Mouse (Mus musculus) CH12.LX (cell line): ENCODE data around the gene Ube2g1. TPM values are rescaled to one million over a fixed set of nuclear protein-coding genes. Genes with fewer than 3 reads are reported as not detected.

Source experiments
- DNase-seq: peaks from one replicate; pipeline ENCODE4 v3.0.0-alpha.2; 2013; ENCODE audit errors: extremely low read depth
- H3K27ac ChIP-seq: 2 replicates; pipeline ENCODE4 v1.5.1; 2012; ENCODE audit warnings: low read depth, mild to moderate bottlenecking, control low read depth, moderate library complexity; ENCODE audit not compliant: insufficient read depth
- H3K27me3 ChIP-seq: replicated peaks from 2 replicates; pipeline ENCODE3; 2012; ENCODE audit warnings: inconsistent platforms
- H3K36me3 ChIP-seq, 2 experiments: replicated peaks in 1 of 2; 2 replicates each; pipeline versions ENCODE3 to v1.6.1; 2012; ENCODE audit warnings: inconsistent platforms in 1 of 2, low read length in 1 of 2, mild to moderate bottlenecking in 1 of 2, mixed read lengths in 1 of 2, moderate library complexity in 1 of 2; ENCODE audit not compliant: control insufficient read depth in 1 of 2, insufficient read depth in 1 of 2
- H3K4me1 ChIP-seq, 2 experiments: 2 replicates each; pipeline ENCODE4 v1.6.1; 2012; ENCODE audit warnings: inconsistent platforms in 1 of 2, moderate library complexity in 1 of 2; ENCODE audit not compliant: insufficient read depth in 2 of 2, control insufficient read depth in 1 of 2
- H3K4me2 ChIP-seq: 2 replicates; pipeline ENCODE4 v1.6.1; 2012; ENCODE audit warnings: low read depth, mild to moderate bottlenecking, control low read depth; ENCODE audit not compliant: poor library complexity, insufficient read depth, severe bottlenecking
- H3K4me3 ChIP-seq, 3 experiments: fragments of 150-350 bp in 1 of 3; sonication (generic) in 1 of 3; replicated peaks in 1 of 3; 2 replicates each; pipeline versions ENCODE3 to v1.5.1; 2011 to 2012; ENCODE audit warnings: low read depth in 2 of 3, low read length in 2 of 3, mild to moderate bottlenecking in 2 of 3, moderate library complexity in 2 of 3, control low read depth in 1 of 3, improper control_type of control experiment in 1 of 3, inconsistent platforms in 1 of 3, mixed read lengths in 1 of 3; ENCODE audit not compliant: poor library complexity in 1 of 3
- H3K79me2 ChIP-seq: replicated peaks from 2 replicates; pipeline ENCODE4 v1.6.1; 2012; ENCODE audit warnings: mild to moderate bottlenecking, moderate library complexity; ENCODE audit not compliant: control insufficient read depth, poor library complexity, insufficient read depth, severe bottlenecking; ENCODE audit errors: extremely low read depth
- H3K9ac ChIP-seq: 2 replicates; pipeline ENCODE4 v1.6.1; 2012; ENCODE audit warnings: low read depth, mild to moderate bottlenecking, control low read depth, moderate library complexity; ENCODE audit not compliant: insufficient read depth
- H3K9me3 ChIP-seq: replicated peaks from 2 replicates; pipeline ENCODE3; 2012; ENCODE audit warnings: low read length, inconsistent platforms, mixed read lengths
- BHLHE40 ChIP-seq: IDR thresholded peaks from 2 replicates; pipeline ENCODE4 v1.6.1; 2011; ENCODE audit warnings: mild to moderate bottlenecking, low read depth, low read length, improper control_type of control experiment
- CHD1 ChIP-seq: IDR thresholded peaks from 2 replicates; pipeline ENCODE4 v1.6.1; 2012; ENCODE audit warnings: low read depth, low read length, improper control_type of control experiment, inconsistent platforms
- CHD2 ChIP-seq: IDR thresholded peaks from 2 replicates; pipeline ENCODE4 v1.6.1; 2011; ENCODE audit warnings: low read length, improper control_type of control experiment
- CTCF ChIP-seq, 2 experiments: IDR thresholded peaks in 1 of 2; conservative IDR thresholded peaks in 1 of 2; 2 replicates each; pipeline ENCODE4 v1.5.1; 2011 to 2012; ENCODE audit warnings: low read depth in 2 of 2, low read length in 2 of 2, improper control_type of control experiment in 1 of 2, inconsistent platforms in 1 of 2, mild to moderate bottlenecking in 1 of 2, moderate library complexity in 1 of 2
- E2F4 ChIP-seq: IDR thresholded peaks from 2 replicates; pipeline ENCODE4 v1.6.1; 2011; ENCODE audit warnings: low read depth, low read length, improper control_type of control experiment; ENCODE audit not compliant: insufficient replicate concordance
- ELF1 ChIP-seq: IDR thresholded peaks from 2 replicates; pipeline ENCODE4 v1.6.1; 2014; ENCODE audit warnings: low read depth, mild to moderate bottlenecking, inconsistent platforms, low read length, improper control_type of control experiment
- EP300 ChIP-seq: IDR thresholded peaks from 2 replicates; pipeline ENCODE4 v1.6.1; 2011; ENCODE audit warnings: low read length, improper control_type of control experiment
- ETS1 ChIP-seq: conservative IDR thresholded peaks from 2 replicates; pipeline ENCODE4 v1.6.1; 2012; ENCODE audit warnings: low read depth, mild to moderate bottlenecking, inconsistent platforms, low read length, improper control_type of control experiment, moderate library complexity
- GABPA ChIP-seq: IDR thresholded peaks from 2 replicates; pipeline ENCODE4 v1.6.1; 2012; ENCODE audit warnings: low read depth, low read length, improper control_type of control experiment, inconsistent platforms; ENCODE audit not compliant: insufficient replicate concordance
- HCFC1 ChIP-seq: IDR thresholded peaks from 2 replicates; pipeline ENCODE4 v1.6.1; 2012; ENCODE audit warnings: low read depth, mild to moderate bottlenecking, inconsistent platforms, low read length, improper control_type of control experiment
- IRF4 ChIP-seq: IDR thresholded peaks from 2 replicates; pipeline ENCODE4 v1.6.1; 2014; ENCODE audit warnings: low read depth, mild to moderate bottlenecking, inconsistent platforms, low read length, improper control_type of control experiment
- JUN ChIP-seq: IDR thresholded peaks from 2 replicates; pipeline ENCODE4 v1.6.1; 2011; ENCODE audit warnings: low read depth, mild to moderate bottlenecking, low read length, improper control_type of control experiment, moderate library complexity; ENCODE audit not compliant: insufficient read depth
- JUND ChIP-seq: conservative IDR thresholded peaks from 2 replicates; pipeline ENCODE4 v1.6.1; 2011; ENCODE audit warnings: low read depth, low read length, improper control_type of control experiment
- KAT2A ChIP-seq: IDR thresholded peaks from 2 replicates; pipeline ENCODE4 v1.6.1; 2012; ENCODE audit warnings: low read length, improper control_type of control experiment, inconsistent platforms; ENCODE audit not compliant: insufficient replicate concordance
- MAFK ChIP-seq: IDR thresholded peaks from 2 replicates; pipeline ENCODE4 v1.6.1; 2011; ENCODE audit warnings: low read length, improper control_type of control experiment; ENCODE audit not compliant: insufficient replicate concordance
- MAX ChIP-seq: IDR thresholded peaks from 2 replicates; pipeline ENCODE4 v1.6.1; 2011; ENCODE audit warnings: low read length, improper control_type of control experiment
- MAZ ChIP-seq: IDR thresholded peaks from 2 replicates; pipeline ENCODE4 v1.6.1; 2012; ENCODE audit warnings: low read depth, mild to moderate bottlenecking, inconsistent platforms, low read length, improper control_type of control experiment, moderate library complexity
- MEF2A ChIP-seq: IDR thresholded peaks from 2 replicates; pipeline ENCODE4 v1.6.1; 2014; ENCODE audit warnings: low read depth, mild to moderate bottlenecking, inconsistent platforms, low read length, improper control_type of control experiment, borderline replicate concordance
- MXI1 ChIP-seq: IDR thresholded peaks from 2 replicates; pipeline ENCODE4 v1.6.1; 2011; ENCODE audit warnings: mild to moderate bottlenecking, low read depth, low read length, improper control_type of control experiment
- MYC ChIP-seq: IDR thresholded peaks from 2 replicates; pipeline ENCODE4 v1.6.1; 2011; ENCODE audit warnings: low read depth, mild to moderate bottlenecking, improper control_type of control experiment, low read length
- NELFE ChIP-seq: IDR thresholded peaks from 2 replicates; pipeline ENCODE4 v1.6.1; 2011; ENCODE audit warnings: low read depth, low read length, improper control_type of control experiment
- NRF1 ChIP-seq: IDR thresholded peaks from 2 replicates; pipeline ENCODE4 v1.6.1; 2014; ENCODE audit warnings: low read depth, mild to moderate bottlenecking, inconsistent platforms, low read length, improper control_type of control experiment, moderate library complexity
- PAX5 ChIP-seq: IDR thresholded peaks from 2 replicates; pipeline ENCODE4 v1.6.1; 2012; ENCODE audit warnings: low read length, inconsistent platforms, mixed read lengths
- POLR2A ChIP-seq: IDR thresholded peaks from 2 replicates; pipeline ENCODE4 v1.6.1; 2011; ENCODE audit warnings: low read depth, mild to moderate bottlenecking, improper control_type of control experiment, low read length
- POLR2AphosphoS2 ChIP-seq: IDR thresholded peaks from 2 replicates; pipeline ENCODE4 v1.6.1; 2011; ENCODE audit warnings: low read depth, low read length, improper control_type of control experiment
- RAD21 ChIP-seq: IDR thresholded peaks from 2 replicates; pipeline ENCODE4 v1.6.1; 2011; ENCODE audit warnings: low read depth, mild to moderate bottlenecking, low read length, improper control_type of control experiment, moderate library complexity
- RCOR1 ChIP-seq: conservative IDR thresholded peaks from 2 replicates; pipeline ENCODE4 v1.6.1; 2012; ENCODE audit warnings: low read depth, mild to moderate bottlenecking, inconsistent platforms, low read length, improper control_type of control experiment
- SIN3A ChIP-seq: IDR thresholded peaks from 2 replicates; pipeline ENCODE4 v1.6.1; 2012; ENCODE audit warnings: low read length, improper control_type of control experiment, inconsistent platforms
- SMC3 ChIP-seq: IDR thresholded peaks from 2 replicates; pipeline ENCODE4 v1.6.1; 2011; ENCODE audit warnings: low read depth, low read length, improper control_type of control experiment
- TBP ChIP-seq: conservative IDR thresholded peaks from 2 replicates; pipeline ENCODE4 v1.6.1; 2011; ENCODE audit warnings: low read depth, low read length, improper control_type of control experiment
- TCF12 ChIP-seq: IDR thresholded peaks from 2 replicates; pipeline ENCODE4 v1.6.1; 2014; ENCODE audit warnings: low read depth, mild to moderate bottlenecking, inconsistent platforms, low read length, improper control_type of control experiment
- UBTF ChIP-seq: IDR thresholded peaks from 2 replicates; pipeline ENCODE4 v1.6.1; 2012; ENCODE audit warnings: low read depth, mild to moderate bottlenecking, inconsistent platforms, low read length, improper control_type of control experiment, moderate library complexity
- USF1 ChIP-seq: IDR thresholded peaks from 2 replicates; pipeline ENCODE4 v1.6.1; 2014; ENCODE audit warnings: low read depth, mild to moderate bottlenecking, inconsistent platforms, low read length, improper control_type of control experiment
- USF2 ChIP-seq: conservative IDR thresholded peaks from 2 replicates; pipeline ENCODE4 v1.6.1; 2011; ENCODE audit warnings: low read depth, low read length, improper control_type of control experiment
- ZC3H11A ChIP-seq: IDR thresholded peaks from 2 replicates; pipeline ENCODE4 v1.6.1; 2012; ENCODE audit warnings: low read depth, mild to moderate bottlenecking, inconsistent platforms, low read length, improper control_type of control experiment
- ZKSCAN1 ChIP-seq: IDR thresholded peaks from 2 replicates; pipeline ENCODE4 v1.6.1; 2012; ENCODE audit warnings: low read depth, inconsistent platforms, low read length, improper control_type of control experiment, borderline replicate concordance
- ZMIZ1 ChIP-seq: IDR thresholded peaks from 2 replicates; pipeline ENCODE4 v1.6.1; 2012; ENCODE audit warnings: low read depth, mild to moderate bottlenecking, inconsistent platforms, low read length, improper control_type of control experiment
- ZNF384 ChIP-seq: IDR thresholded peaks from 2 replicates; pipeline ENCODE4 v1.6.1; 2012; ENCODE audit warnings: low read depth, low read length, improper control_type of control experiment, inconsistent platforms
- dilution Hi-C: fragments of 300-500 bp; cut with MboI; formaldehyde crosslinking; loops from 2 replicates; pipeline ENCODE4 v1.14.3; 2020; ENCODE audit warnings: low sequenced_read_pairs; ENCODE audit not compliant: extremely low pct_unique_long_range_greater_than_20kb, extremely low pct_ligation_motif_present
- in situ Hi-C: fragments of 300-500 bp; cut with MboI; formaldehyde crosslinking; loops from 3 replicates; pipeline ENCODE4 v1.14.3; 2019; ENCODE audit warnings: low sequenced_read_pairs, low pct_ligation_motif_present, low pct_unique_long_range_greater_than_20kb, mixed read lengths
- polyA plus RNA-seq: library from polyadenylated mRNA; unstranded; fragments of >175 nt; gene quantifications from 2 replicates; pipeline ENCODE4 v1.2.1, GENCODE M21; 2012; ENCODE audit warnings: low read depth; ENCODE audit not compliant: insufficient read length
- total RNA-seq, 2 experiments: library from RNA; depleted of rRNA; stranded (reverse); fragments of 300-350 nt in 1 of 2; fragments of >200 nt in 1 of 2; gene quantifications; 2 replicates each; pipeline ENCODE4 v1.2.3; 2012 to 2014

The Ube2g1 gene
- total and polyA plus RNA-seq, 3 experiments = 34.5 to 74.4 (median 73.8) TPM

- Histone ChIP-seq H3K27me3 (no peaks in the 10 kb centered on the region), H3K27ac (peak overlapping the region; percentile 24; the same call in 1 of the 2 replicates), H3K79me2 (no peaks in the 10 kb centered on the region), H3K4me3 (no peak overlapping the region), H3K9me3 (no peaks in the 10 kb centered on the region), H3K4me2 (peak overlapping the region; percentile 8), H3K9ac (peak overlapping the region; percentile 42; the same call in 1 of the 2 replicates), H3K36me3 (no peaks in the 10 kb centered on the region), H3K4me1 (peaks cover 32 to 60% of the 10 kb centered on the region in 2 experiments)
- in situ Hi-C loops = no loop called here
- TF ChIP-seq ETS1 (peak; percentile 57), SMC3 (no peak; the same call in 1 of the 2 replicates), RCOR1 (no peak), HCFC1 (no peak), EP300 (peak; percentile 21), MAFK (no peak; the same call in 1 of the 2 replicates), ZMIZ1 (no peak), CHD1 (no peak), USF1 (no peak), MXI1 (no peak), MAZ (no peak), CTCF (conservative IDR thresholded peaks at IDR 0.05 in 1 of 2, IDR thresholded peaks at IDR 0.05 in 1 of 2; ENCODE audit: low read depth in 2 of 2, low read length in 2 of 2) (no peak), E2F4 (no peak), UBTF (no peak), JUND (peak; percentile 14; the same call in 1 of the 2 replicates), MYC (peak; percentile 12; the same call in 1 of the 2 replicates), RAD21 (no peak), USF2 (no peak), TCF12 (0 out of 2 replicates have a peak, but pooled peaks have one; percentile 20), MEF2A (peak; percentile 8; the same call in 1 of the 2 replicates), NRF1 (no peak), KAT2A (0 out of 2 replicates have a peak, but pooled peaks have one; percentile 33), MAX (peak; percentile 62), GABPA (no peak), JUN (no peak; the same call in 1 of the 2 replicates), IRF4 (peak; percentile 39; the same call in 1 of the 2 replicates), POLR2AphosphoS2 (no peak), NELFE (no peak), POLR2A (no peak), ELF1 (peak; percentile 81), ZC3H11A (no peak), CHD2 (no peak), SIN3A (no peak; the same call in 1 of the 2 replicates), ZNF384 (peak; percentile 22; the same call in 1 of the 2 replicates), PAX5 (no peak), ZKSCAN1 (no peak), BHLHE40 (peak; percentile 79), TBP (no peak; the same call in 1 of the 2 replicates)
- dilution Hi-C loops = no loop called here
- peak; percentile 76 for DNase-seq
Observed at GRCm38 (mm10) chr11:72595010-72595737, 11.9 kb upstream of the Ube2g1 start.
